In the genomic region with DNA sequence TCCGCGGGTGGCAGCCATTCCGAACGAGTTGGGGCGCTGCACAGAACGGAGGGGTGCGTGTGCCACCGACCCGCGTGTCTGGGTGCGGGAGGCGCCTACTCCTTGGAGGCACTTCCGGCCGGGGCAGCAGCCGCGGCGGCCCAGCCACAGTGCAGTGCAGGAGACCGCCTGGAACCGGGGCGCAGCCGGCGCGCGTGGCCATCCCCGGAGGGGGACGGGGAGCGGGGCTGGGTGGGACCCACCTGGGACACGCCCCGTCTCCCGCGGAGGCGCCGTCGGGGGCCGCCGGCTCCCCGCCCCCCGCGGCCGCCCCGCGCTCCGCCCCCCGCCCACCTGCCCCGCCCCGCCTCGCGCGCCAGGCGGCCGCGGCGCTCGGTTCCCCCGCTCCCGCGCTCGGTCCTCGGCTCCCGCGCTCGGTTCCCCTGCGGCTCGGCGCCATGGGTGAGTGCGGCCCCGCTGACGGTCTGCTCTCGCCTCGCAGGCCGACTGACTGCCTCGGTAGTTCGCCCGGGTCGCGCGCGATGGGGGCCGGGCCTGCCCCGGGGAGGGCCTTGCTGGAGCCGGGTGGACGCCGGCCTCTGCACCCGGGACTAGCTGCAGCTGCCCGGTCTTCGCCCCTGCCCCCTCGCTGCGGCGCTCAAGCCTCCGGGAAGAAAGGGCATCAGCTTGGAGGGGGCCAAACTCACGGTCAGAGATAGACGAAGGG, we compare ENCODE assay signal across 8 mouse cellular contexts. TPM values are rescaled to one million over a fixed set of nuclear protein-coding genes. Genes with fewer than 3 reads are reported as not detected.
DNase-seq lines count a peak whose midpoint lies in the region; ATAC-seq lines count a peak whose summit lies in the region.

No protein-coding gene starts in this region.

- H3K27me3 ChIP-seq in intestine, embryonic 14.5 days (replicated peaks; ENCODE audit: control insufficient read depth, insufficient read depth, low read length) = no peaks in the 10 kb centered on the region
- H3K27me3 ChIP-seq in liver, embryonic 11.5 days (replicated peaks; ENCODE audit: control insufficient read depth, insufficient read depth, low read length) = no peaks in the 10 kb centered on the region

- DNase-seq in embryo, embryonic 10 days (ENCODE audit: low spot score) = peak; percentile 51
- no peak for DNase-seq in embryo, embryonic 10.5 days (ENCODE audit: low spot score)
- DNase-seq in adrenal gland, postnatal 25 days = peak; percentile 80
- DNase-seq in gastrocnemius, postnatal 10 days = peak; percentile 65
- peak; percentile 83 for DNase-seq in intestine, embryonic 14.5 days (ENCODE audit: low spot score)
- DNase-seq in liver, embryonic 11.5 days (ENCODE audit: low spot score) = peak; percentile 73
- DNase-seq in natural killer cell, adult 2 months (ENCODE audit: low spot score in 2 of 2) = peak; percentile 14 to 24
- DNase-seq in thymus, adult 18-20 months = peak; percentile 49 to 53

- ATAC-seq in intestine, embryonic 14.5 days (replicated peaks; ENCODE audit: low FRiP score, low TSS enrichment, low read depth) = peak; percentile 90
- ATAC-seq in liver, embryonic 11.5 days (replicated peaks; ENCODE audit: low FRiP score) = peak; percentile 83

- H3K4me3 ChIP-seq in intestine, embryonic 14.5 days (ENCODE audit: low read depth, low read length) = peak overlapping the region; percentile 65
- H3K4me3 ChIP-seq in liver, embryonic 11.5 days (ENCODE audit: low read depth, low read length) = peak overlapping the region; percentile 78

- H3K9me3 ChIP-seq in intestine, embryonic 14.5 days (ENCODE audit: control insufficient read depth, low read length) = no peaks in the 10 kb centered on the region
- H3K9me3 ChIP-seq in liver, embryonic 11.5 days (ENCODE audit: control insufficient read depth, low read length) = no peaks in the 10 kb centered on the region

- H3K4me1 ChIP-seq in intestine, embryonic 14.5 days (replicated peaks; ENCODE audit: control insufficient read depth, insufficient read depth, low read length) = peaks cover 16% of the 10 kb centered on the region
- H3K4me1 ChIP-seq in liver, embryonic 11.5 days (replicated peaks; ENCODE audit: control insufficient read depth, insufficient read depth, low read length) = peaks cover 21% of the 10 kb centered on the region

- H3K27ac ChIP-seq in intestine, embryonic 14.5 days (ENCODE audit: low read depth) = peak overlapping the region; percentile 6; the same call in 1 of the 2 replicates
- no peak overlapping the region; the same call in 1 of the 2 replicates for H3K27ac ChIP-seq in liver, embryonic 11.5 days (ENCODE audit: low read depth, low read length)

- H3K9ac ChIP-seq in intestine, embryonic 14.5 days (ENCODE audit: low read length) = peak overlapping the region; percentile 77
- peak overlapping the region; percentile 83 for H3K9ac ChIP-seq in liver, embryonic 11.5 days (ENCODE audit: low read depth, low read length)

- no peaks in the 10 kb centered on the region for H3K36me3 ChIP-seq in intestine, embryonic 14.5 days (ENCODE audit: control insufficient read depth, insufficient read depth, low read length)
- H3K36me3 ChIP-seq in liver, embryonic 11.5 days (ENCODE audit: control insufficient read depth, insufficient read depth, low read length) = no peaks in the 10 kb centered on the region

- WGBS in intestine, embryonic 14.5 days = under 1% methylated on average over 55 of the region's 92 CpGs
- under 1% methylated on average over 78 of the region's 92 CpGs for WGBS in liver, embryonic 11.5 days

- peak overlapping the region; percentile 65 for H3K4me2 ChIP-seq in intestine, embryonic 14.5 days (ENCODE audit: low read length)
- peak overlapping the region; percentile 92 for H3K4me2 ChIP-seq in liver, embryonic 11.5 days

RNA-seq across cellular contexts. Expression of a gene that starts 14.4 kb away (rescaled TPM):
- 12.9 and 15.6 TPM in 2 replicates for total RNA-seq in adrenal gland, postnatal 25 days (2021)
- total RNA-seq in gastrocnemius, postnatal 10 days (2021) = 10 to 100 TPM; 14.7 to 22.0 TPM
- 9.0 and 9.2 TPM in 2 replicates for polyA plus RNA-seq in intestine, embryonic 14.5 days (2014; fragmentation: Nextera tagmentation; extraction: Ambion mirVana)
- polyA plus RNA-seq in liver, embryonic 11.5 days (2014; fragmentation: Nextera tagmentation; extraction: Ambion mirVana) = 8.4 and 8.9 TPM in 2 replicates

RNA-seq across cellular contexts. Expression of a gene that starts 29.1 kb away (rescaled TPM):
- 1.5 and 2.0 TPM in 2 replicates for total RNA-seq in adrenal gland, postnatal 25 days (2021)
- total RNA-seq in gastrocnemius, postnatal 10 days (2021) = 1 to 10 TPM in 1 of 2 experiments, under 1 TPM in 1; 0.82 to 2.9 TPM
- 0.97 and 0.98 TPM in 2 replicates for polyA plus RNA-seq in intestine, embryonic 14.5 days (2014; fragmentation: Nextera tagmentation; extraction: Ambion mirVana)
- polyA plus RNA-seq in liver, embryonic 11.5 days (2014; fragmentation: Nextera tagmentation; extraction: Ambion mirVana) = 0.90 and 1.3 TPM in 2 replicates

RNA-seq across cellular contexts. Expression of a gene that starts 47.5 kb away (rescaled TPM):
- 26.6 and 29.1 TPM in 2 replicates for total RNA-seq in adrenal gland, postnatal 25 days (2021)
- 10 to 100 TPM in 1 of 2 experiments, 1 to 10 TPM in 1; 8.7 to 12.9 TPM for total RNA-seq in gastrocnemius, postnatal 10 days (2021)
- 34.9 and 36.0 TPM in 2 replicates for polyA plus RNA-seq in intestine, embryonic 14.5 days (2014; fragmentation: Nextera tagmentation; extraction: Ambion mirVana)
- 53.3 and 59.4 TPM in 2 replicates for polyA plus RNA-seq in liver, embryonic 11.5 days (2014; fragmentation: Nextera tagmentation; extraction: Ambion mirVana)

RNA-seq across cellular contexts. Expression of a gene that starts 48.3 kb away (rescaled TPM):
- 0.09 TPM in 1 of 2 replicates, not detected in the other for total RNA-seq in adrenal gland, postnatal 25 days (2021)
- total RNA-seq in gastrocnemius, postnatal 10 days (2021) = 1 to 10 TPM; 1.1 to 1.3 TPM
- 0.14 and 0.17 TPM in 2 replicates for polyA plus RNA-seq in intestine, embryonic 14.5 days (2014; fragmentation: Nextera tagmentation; extraction: Ambion mirVana)
- 0.18 and 0.21 TPM in 2 replicates for polyA plus RNA-seq in liver, embryonic 11.5 days (2014; fragmentation: Nextera tagmentation; extraction: Ambion mirVana)

RNA-seq across cellular contexts. Expression of a gene that starts 59.2 kb away (rescaled TPM):
- total RNA-seq in adrenal gland, postnatal 25 days (2021) = 11.0 and 11.6 TPM in 2 replicates
- 1 to 10 TPM; 3.2 to 4.7 TPM for total RNA-seq in gastrocnemius, postnatal 10 days (2021)
- polyA plus RNA-seq in intestine, embryonic 14.5 days (2014; fragmentation: Nextera tagmentation; extraction: Ambion mirVana) = 16.3 and 28.0 TPM in 2 replicates
- polyA plus RNA-seq in liver, embryonic 11.5 days (2014; fragmentation: Nextera tagmentation; extraction: Ambion mirVana) = 17.0 and 17.8 TPM in 2 replicates
